Mouse (Mus musculus): ENCODE measurements around the gene Gm40193. TPM values are rescaled to one million over a fixed set of nuclear protein-coding genes. Genes with fewer than 3 reads are reported as not detected.
A peak's percentile ranks its signal among the peaks of the same experiment; 100 is the strongest.
"Not testable (repeated sequence)": the region's sequence is repeated elsewhere in the genome, so short reads cannot be mapped to it uniquely, and the experiment has no call there.

Gene Gm40193
- polyA plus RNA-seq, 1 experiment from 2014 or later, result not detected

- Histone ChIP-seq H3K27ac (ENCODE audit: low read length) (no peak overlapping the region), H3K4me1 (ENCODE audit: insufficient read depth, low read length) (peaks cover 10% of the 10 kb centered on the region; the same call in 1 of the 2 replicates), H3K27me3 (ENCODE audit: insufficient read depth, low read length) (no peaks in the 10 kb centered on the region), H3K4me2 (replicated peaks; ENCODE audit: low read depth, low read length) (no peak overlapping the region), H3K36me3 (ENCODE audit: insufficient read depth, low read length) (no peaks in the 10 kb centered on the region), H3K4me3 (ENCODE audit: low read length) (no peak overlapping the region), H3K9me3 (ENCODE audit: low read length) (no peaks in the 10 kb centered on the region), H3K9ac (replicated peaks; ENCODE audit: low read length) (no peak overlapping the region)
- whole genome bisulfite sequencing, result 92% methylated on average over 8 of the region's 8 CpGs
- ATAC-seq (ENCODE audit: low FRiP score, low TSS enrichment), result no peak
Measured at GRCm38 (mm10) chr11:70551526-70551925, 18.8 kb upstream of the Gm40193 start.

- H3K4me3 ChIP-seq (ENCODE audit: low read length), result no peak overlapping the region
- 47% methylated on average over 7 of the region's 7 CpGs for WGBS
- no peak overlapping the region for H3K4me2 ChIP-seq (replicated peaks; ENCODE audit: low read depth, low read length)
- H3K27me3 ChIP-seq (ENCODE audit: insufficient read depth, low read length), result no peaks in the 10 kb centered on the region
- no peak for ATAC-seq (ENCODE audit: low FRiP score, low TSS enrichment)
- H3K9me3 ChIP-seq (ENCODE audit: low read length), result no peaks in the 10 kb centered on the region
- H3K9ac ChIP-seq (replicated peaks; ENCODE audit: low read length), result no peak overlapping the region
- H3K27ac ChIP-seq (ENCODE audit: low read length), result no peak overlapping the region
- H3K36me3 ChIP-seq (ENCODE audit: insufficient read depth, low read length), result no peaks in the 10 kb centered on the region
- peaks cover 4% of the 10 kb centered on the region; the same call in 1 of the 2 replicates for H3K4me1 ChIP-seq (ENCODE audit: insufficient read depth, low read length)
Measured at GRCm38 (mm10) chr11:70544496-70544895, 11.8 kb upstream of the Gm40193 start.

GRCm38 (mm10) chr11:70541415-70541814, 8.7 kb upstream of the Gm40193 start:
- Histone ChIP-seq H3K9ac (replicated peaks; ENCODE audit: low read length) (no peak overlapping the region), H3K9me3 (ENCODE audit: low read length) (no peaks in the 10 kb centered on the region), H3K27me3 (ENCODE audit: insufficient read depth, low read length) (no peaks in the 10 kb centered on the region), H3K4me3 (ENCODE audit: low read length) (no peak overlapping the region), H3K4me1 (ENCODE audit: insufficient read depth, low read length) (peaks cover 4% of the 10 kb centered on the region; the same call in 1 of the 2 replicates), H3K36me3 (ENCODE audit: insufficient read depth, low read length) (no peaks in the 10 kb centered on the region), H3K27ac (ENCODE audit: low read length) (no peak overlapping the region), H3K4me2 (replicated peaks; ENCODE audit: low read depth, low read length) (no peak overlapping the region; the same call in 1 of the 2 replicates)
- ATAC-seq (ENCODE audit: low FRiP score, low TSS enrichment), result no peak
- WGBS, result 80% methylated on average over 5 of the region's 5 CpGs

GRCm38 (mm10) chr11:70540928-70541327, 8.2 kb upstream of the Gm40193 start:
- Histone ChIP-seq H3K4me3 (ENCODE audit: low read length) (peak overlapping the region; percentile 67), H3K9ac (replicated peaks; ENCODE audit: low read length) (no peak overlapping the region; the same call in 1 of the 2 replicates), H3K27me3 (ENCODE audit: insufficient read depth, low read length) (no peaks in the 10 kb centered on the region), H3K4me2 (replicated peaks; ENCODE audit: low read depth, low read length) (peak overlapping the region; percentile 84), H3K27ac (ENCODE audit: low read length) (no peak overlapping the region), H3K36me3 (ENCODE audit: insufficient read depth, low read length) (no peaks in the 10 kb centered on the region), H3K9me3 (ENCODE audit: low read length) (no peaks in the 10 kb centered on the region), H3K4me1 (ENCODE audit: insufficient read depth, low read length) (peaks cover 4% of the 10 kb centered on the region; the same call in 1 of the 2 replicates)
- ATAC-seq (ENCODE audit: low FRiP score, low TSS enrichment), result no peak
- 80% methylated on average over 7 of the region's 7 CpGs for WGBS

- Histone ChIP-seq H3K27me3 (ENCODE audit: insufficient read depth, low read length) (no peaks in the 10 kb centered on the region), H3K27ac (ENCODE audit: low read length) (peak within 1 kb of the TSS; percentile 43; the same call in 1 of the 2 replicates), H3K4me1 (ENCODE audit: insufficient read depth, low read length) (peaks cover 4% of the 10 kb centered on the region; the same call in 1 of the 2 replicates), H3K4me2 (replicated peaks; ENCODE audit: low read depth, low read length) (peak within 1 kb of the TSS; percentile 84), H3K9me3 (ENCODE audit: low read length) (no peaks in the 10 kb centered on the region), H3K9ac (replicated peaks; ENCODE audit: low read length) (peak within 1 kb of the TSS; percentile 82), H3K4me3 (ENCODE audit: low read length) (peak within 1 kb of the TSS; percentile 67), H3K36me3 (ENCODE audit: insufficient read depth, low read length) (no peaks in the 10 kb centered on the region)
- ATAC-seq (ENCODE audit: low FRiP score, low TSS enrichment), result peak; percentile 98
- 0% methylated on average over 65 of the region's 65 CpGs for WGBS
Measured at GRCm38 (mm10) chr11:70539877-70540587, 7.3 kb upstream of the Gm40193 start, which contains the start of gene Pld2. TSS of gene Pld2 (plus strand) at chr11:70540064.

- Histone ChIP-seq H3K9ac (replicated peaks; ENCODE audit: low read length) (peak overlapping the region; percentile 82), H3K4me2 (replicated peaks; ENCODE audit: low read depth, low read length) (peak overlapping the region; percentile 84), H3K4me3 (ENCODE audit: low read length) (peak overlapping the region; percentile 67), H3K27ac (ENCODE audit: low read length) (no peak overlapping the region; the same call in 1 of the 2 replicates), H3K4me1 (ENCODE audit: insufficient read depth, low read length) (peaks cover 4% of the 10 kb centered on the region; the same call in 1 of the 2 replicates), H3K36me3 (ENCODE audit: insufficient read depth, low read length) (no peaks in the 10 kb centered on the region), H3K9me3 (ENCODE audit: low read length) (no peaks in the 10 kb centered on the region), H3K27me3 (ENCODE audit: insufficient read depth, low read length) (no peaks in the 10 kb centered on the region)
- 13% methylated on average over 9 of the region's 9 CpGs for WGBS
- ATAC-seq (ENCODE audit: low FRiP score, low TSS enrichment), result no peak; the same call in 1 of the 2 replicates
Measured at GRCm38 (mm10) chr11:70539423-70539822, 6.7 kb upstream of the Gm40193 start.

- H3K27me3 ChIP-seq (ENCODE audit: insufficient read depth, low read length); H3K9ac ChIP-seq (replicated peaks; ENCODE audit: low read length); H3K4me1 ChIP-seq (ENCODE audit: insufficient read depth, low read length); H3K27ac ChIP-seq (ENCODE audit: low read length); ATAC-seq (ENCODE audit: low FRiP score, low TSS enrichment); H3K9me3 ChIP-seq (ENCODE audit: low read length); H3K4me2 ChIP-seq (replicated peaks; ENCODE audit: low read depth, low read length); H3K4me3 ChIP-seq (ENCODE audit: low read length): not testable (repeated sequence)
- 73% methylated on average over 2 of the region's 2 CpGs for WGBS
- peaks cover 31% of the 10 kb centered on the region for H3K36me3 ChIP-seq (ENCODE audit: insufficient read depth, low read length)
Measured at GRCm38 (mm10) chr11:70531065-70531464, 1.7 kb downstream of the Gm40193 start.

GRCm38 (mm10) chr11:70528610-70529009, 4.1 kb downstream of the Gm40193 start:
- H3K9me3 ChIP-seq (ENCODE audit: low read length), result no peaks in the 10 kb centered on the region
- peaks cover 31% of the 10 kb centered on the region for H3K36me3 ChIP-seq (ENCODE audit: insufficient read depth, low read length)
- no peak overlapping the region for H3K4me2 ChIP-seq (replicated peaks; ENCODE audit: low read depth, low read length)
- no peaks in the 10 kb centered on the region for H3K27me3 ChIP-seq (ENCODE audit: insufficient read depth, low read length)
- 84% methylated on average over 7 of the region's 7 CpGs for WGBS
- peaks cover 12% of the 10 kb centered on the region; the same call in 1 of the 2 replicates for H3K4me1 ChIP-seq (ENCODE audit: insufficient read depth, low read length)
- ATAC-seq (ENCODE audit: low FRiP score, low TSS enrichment), result no peak
- no peak overlapping the region for H3K27ac ChIP-seq (ENCODE audit: low read length)
- no peak overlapping the region for H3K9ac ChIP-seq (replicated peaks; ENCODE audit: low read length)
- H3K4me3 ChIP-seq (ENCODE audit: low read length), result no peak overlapping the region

- Histone ChIP-seq H3K36me3 (ENCODE audit: insufficient read depth, low read length) (peaks cover 31% of the 10 kb centered on the region), H3K9ac (replicated peaks; ENCODE audit: low read length) (peak overlapping the region; percentile 80), H3K27ac (ENCODE audit: low read length) (no peak overlapping the region), H3K4me2 (replicated peaks; ENCODE audit: low read depth, low read length) (peak overlapping the region; percentile 69), H3K4me3 (ENCODE audit: low read length) (peak overlapping the region; percentile 74), H3K9me3 (ENCODE audit: low read length) (no peaks in the 10 kb centered on the region), H3K27me3 (ENCODE audit: insufficient read depth, low read length) (no peaks in the 10 kb centered on the region), H3K4me1 (ENCODE audit: insufficient read depth, low read length) (peaks cover 12% of the 10 kb centered on the region; the same call in 1 of the 2 replicates)
- WGBS, result 89% methylated on average over 12 of the region's 12 CpGs
- no peak for ATAC-seq (ENCODE audit: low FRiP score, low TSS enrichment)
Measured at GRCm38 (mm10) chr11:70526211-70526610, 6.5 kb downstream of the Gm40193 start.

- peak overlapping the region; percentile 74 for H3K4me3 ChIP-seq (ENCODE audit: low read length)
- H3K36me3 ChIP-seq (ENCODE audit: insufficient read depth, low read length), result peaks cover 31% of the 10 kb centered on the region
- WGBS, result 2% methylated on average over 12 of the region's 12 CpGs
- H3K4me2 ChIP-seq (replicated peaks; ENCODE audit: low read depth, low read length), result peak overlapping the region; percentile 69
- peak; percentile 40; the same call in 1 of the 2 replicates for ATAC-seq (ENCODE audit: low FRiP score, low TSS enrichment)
- H3K4me1 ChIP-seq (ENCODE audit: insufficient read depth, low read length), result peaks cover 12% of the 10 kb centered on the region; the same call in 1 of the 2 replicates
- H3K27ac ChIP-seq (ENCODE audit: low read length), result no peak overlapping the region
- peak overlapping the region; percentile 80 for H3K9ac ChIP-seq (replicated peaks; ENCODE audit: low read length)
- no peaks in the 10 kb centered on the region for H3K27me3 ChIP-seq (ENCODE audit: insufficient read depth, low read length)
- H3K9me3 ChIP-seq (ENCODE audit: low read length), result no peaks in the 10 kb centered on the region
Measured at GRCm38 (mm10) chr11:70525726-70526125, 7.0 kb downstream of the Gm40193 start.

Data from kidney, embryonic 16.5 days (tissue).